Mouse (Mus musculus) gastrocnemius, postnatal 25 days (tissue): Measurements from ENCODE around the gene Wnt10b. TPM values are rescaled to one million over a fixed set of nuclear protein-coding genes. Genes with fewer than 3 reads are reported as not detected.
"Not testable (repeated sequence)": the region's sequence is repeated elsewhere in the genome, so short reads cannot be mapped to it uniquely, and the experiment has no call there.

Experiments
- DNase-seq: peaks from one replicate; pipeline ENCODE4 v3.0.0; 2022
- long read RNA-seq, 2 experiments: library from polyadenylated mRNA; stranded (forward); transcript quantifications; one replicate each; pipeline ENCODE4 v2.0.0; 2021
- total RNA-seq, 2 experiments: library from RNA; stranded (reverse); gene quantifications; 1 replicate in 1 of 2; 2 replicates in 1 of 2; pipeline ENCODE4 v1.2.3; 2021

Gene Wnt10b
- 1 to 10 TPM in 1 of 2 experiments, under 1 TPM in 1; 0.79 to 1.7 TPM for total RNA-seq
- long read RNA-seq, experiment 1, partial matches to known transcripts, result 1 of 1 reads
- long read RNA-seq, experiment 1, other reads (novel, unspliced or antisense), result 0 of 1 reads
- long read RNA-seq, experiment 2, partial matches to known transcripts, result 0 of 2 reads
- long read RNA-seq, experiment 2, other reads (novel, unspliced or antisense), result 2 of 2 reads

DNA sequence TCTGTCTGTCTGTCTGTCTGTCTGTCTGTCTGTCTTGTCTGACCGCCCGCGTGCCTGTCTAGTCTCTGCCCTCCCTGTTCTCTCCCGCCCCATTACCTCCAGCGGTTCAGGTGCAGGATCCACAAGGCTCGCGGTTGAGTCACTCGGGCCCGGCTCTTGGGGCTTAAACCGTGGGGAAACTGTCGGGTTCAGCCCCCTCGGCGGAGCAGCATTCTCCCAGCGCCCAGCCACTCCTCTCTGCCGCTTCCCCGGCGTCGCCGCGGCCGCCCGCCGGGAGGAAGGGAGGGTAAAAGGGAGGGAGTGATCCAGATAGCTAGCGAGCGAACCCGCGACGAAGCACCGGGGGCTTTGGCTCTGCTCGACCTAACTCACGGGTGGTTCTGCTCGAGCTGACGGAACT is at the start of gene Wnt10b:
Gene Wnt10b, minus strand, starts transcription at position 389 of the 400 bp plus-strand sequence.
- DNase-seq, result no peak

DNA sequence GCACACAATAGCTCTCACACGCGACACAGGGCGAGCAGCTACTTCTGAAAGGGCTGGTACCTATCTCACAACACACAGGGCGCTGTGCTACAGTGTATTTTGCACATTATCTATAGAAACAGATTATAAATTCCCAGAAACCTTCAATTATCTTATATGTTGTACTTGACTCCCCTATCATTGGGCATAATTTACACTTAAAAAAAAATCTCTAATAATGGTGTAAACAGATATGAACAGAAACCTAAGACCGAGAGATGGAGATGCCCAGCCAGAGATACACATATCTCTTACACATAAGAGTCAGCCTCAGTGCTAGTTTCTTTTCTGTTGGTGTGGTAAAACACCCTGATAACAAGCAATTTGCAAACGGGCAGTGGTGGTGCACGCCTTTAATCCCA is 49.7 kb upstream of the Wnt10b start:
- DNase-seq, result no peak

DNA sequence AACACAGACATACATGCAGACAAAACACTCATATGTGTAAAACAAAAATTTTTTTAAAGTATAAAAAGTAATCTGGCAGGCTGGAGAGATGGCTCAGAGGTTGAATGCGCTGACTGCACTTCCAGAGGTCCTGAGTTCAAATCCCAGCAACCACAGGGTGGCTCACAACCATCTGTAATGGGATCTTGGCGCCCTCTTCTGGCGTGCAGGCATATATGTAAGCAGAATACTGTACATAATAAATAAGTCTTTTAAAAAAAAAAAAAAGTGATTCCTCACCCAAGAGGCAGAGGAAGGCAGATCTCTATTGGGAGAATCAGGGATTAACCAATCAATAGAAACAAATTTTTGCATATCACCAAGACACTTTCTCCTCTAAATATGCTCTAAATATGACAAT is 45.5 kb upstream of the Wnt10b start:
- no peak for DNase-seq

DNA sequence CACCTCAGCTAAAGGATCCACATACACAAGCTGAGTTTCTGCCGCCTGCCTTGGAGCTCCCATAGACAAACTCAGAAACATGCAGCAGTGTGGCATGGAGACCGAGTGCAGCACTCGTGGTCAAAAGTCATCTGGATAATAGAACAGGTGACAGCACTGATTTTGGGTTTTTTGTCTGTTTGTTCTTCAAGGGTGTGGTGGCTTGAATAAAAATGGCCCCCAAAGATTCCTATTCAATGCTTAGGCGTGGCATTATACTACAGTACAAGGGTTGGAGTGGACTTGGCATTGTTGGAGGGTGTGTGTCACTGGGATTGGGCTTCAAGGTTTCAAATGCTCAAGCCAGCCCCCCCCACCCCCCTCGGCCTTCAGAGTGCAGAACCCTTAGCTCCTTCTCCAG is 44.2 kb upstream of the Wnt10b start:
- DNase-seq, result no peak

- DNase-seq, result no peak
Measured at GRCm38 (mm10) chr15:98821403-98821802, 43.5 kb upstream of the Wnt10b start.

GRCm38 (mm10) chr15:98820937-98821336 is 43.0 kb upstream of the Wnt10b start:
- DNase-seq, result no peak

GRCm38 (mm10) chr15:98818171-98818570 is 40.2 kb upstream of the Wnt10b start:
- no peak for DNase-seq

DNA sequence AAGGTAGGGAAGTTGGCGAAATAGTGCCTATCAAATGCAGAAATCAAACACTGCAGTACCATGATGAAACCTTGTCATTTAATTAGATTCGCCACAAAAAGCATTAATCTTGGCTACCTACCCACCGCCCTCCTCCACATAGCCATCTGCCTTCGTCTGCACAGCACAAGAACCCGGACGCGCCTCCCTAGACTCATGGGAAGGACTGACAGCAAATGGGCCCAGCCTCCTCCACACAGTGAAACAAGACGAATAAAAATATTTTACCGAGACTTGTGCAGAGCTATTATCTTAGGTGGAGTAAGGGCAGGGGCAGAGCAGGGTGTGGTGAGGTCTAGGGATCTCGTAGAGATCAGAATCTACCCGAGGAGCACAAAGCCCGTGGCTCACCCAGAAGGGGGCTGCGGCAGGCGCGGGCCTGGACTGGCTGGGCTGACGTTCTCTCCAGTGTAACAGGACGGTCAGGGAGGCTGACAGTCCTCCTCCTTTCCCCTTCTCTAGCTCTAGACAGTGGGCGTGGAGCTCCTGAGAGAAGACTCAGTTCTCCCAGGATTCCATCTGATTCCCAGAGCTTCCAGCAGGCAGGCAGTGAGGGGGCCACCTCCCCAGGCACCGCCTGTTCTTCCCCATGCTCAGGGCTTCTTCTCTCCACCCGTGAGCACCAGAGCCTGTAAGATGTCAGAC is 34.9 kb upstream of the Wnt10b start:
- no peak for DNase-seq

GRCm38 (mm10) chr15:98810212-98810611 is 32.3 kb upstream of the Wnt10b start:
- DNase-seq, result not testable (repeated sequence)

- no peak for DNase-seq
Measured at GRCm38 (mm10) chr15:98809390-98809789, 31.4 kb upstream of the Wnt10b start, which contains the start of gene Ddn. Gene Ddn (minus strand): TSS chr15:98809490.

- no peak for DNase-seq
Measured at GRCm38 (mm10) chr15:98808651-98809134, 30.7 kb upstream of the Wnt10b start.

GRCm38 (mm10) chr15:98807895-98808650 is 30.1 kb upstream of the Wnt10b start:
- no peak for DNase-seq

DNA sequence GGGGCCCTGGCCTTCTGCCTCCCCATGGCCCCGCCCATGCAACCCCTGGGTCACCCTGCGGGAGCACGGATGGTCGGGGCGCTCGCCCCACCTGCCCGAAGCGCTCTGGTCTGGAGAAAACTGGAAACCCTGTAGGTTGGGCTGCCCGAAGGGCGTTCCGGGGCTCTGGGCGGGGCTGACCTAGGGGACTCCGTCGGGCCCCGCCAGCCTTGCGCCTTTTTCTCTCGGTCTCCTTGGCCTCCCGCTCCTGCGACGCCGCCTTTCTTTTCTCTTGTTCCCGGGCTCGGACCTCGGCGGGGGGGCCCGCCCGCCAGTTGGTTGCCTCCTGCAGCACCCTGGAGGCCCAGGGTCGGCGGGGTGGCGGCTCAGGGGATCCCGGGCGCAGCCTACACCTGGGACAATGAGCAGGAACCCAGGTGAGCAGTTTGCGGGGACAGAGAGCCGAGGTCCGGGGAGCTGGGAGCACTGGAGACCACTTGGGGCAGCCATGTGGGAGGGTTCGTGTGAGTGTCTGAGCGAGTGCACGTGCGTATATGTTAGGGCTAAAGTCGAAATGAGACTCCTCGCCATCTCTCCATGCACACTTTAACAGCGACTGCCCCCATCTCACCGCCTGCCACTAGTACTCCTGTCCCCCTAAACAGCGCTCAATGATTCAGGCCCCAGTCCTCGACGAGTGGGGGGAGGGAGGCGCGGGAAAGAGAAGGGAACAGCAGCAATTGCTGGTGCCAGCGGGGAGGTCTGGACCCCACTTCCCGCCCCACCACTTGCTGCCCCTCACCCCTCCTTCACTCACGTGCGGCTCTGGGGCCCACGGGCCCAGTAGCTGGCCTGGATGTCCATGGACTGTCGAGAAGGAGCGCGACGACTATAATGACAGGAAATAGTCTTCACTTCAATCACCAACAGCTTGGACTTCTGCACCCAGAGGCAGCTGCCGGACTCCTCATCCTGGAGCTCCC is 29.1 kb upstream of the Wnt10b start:
- no peak for DNase-seq

DNA sequence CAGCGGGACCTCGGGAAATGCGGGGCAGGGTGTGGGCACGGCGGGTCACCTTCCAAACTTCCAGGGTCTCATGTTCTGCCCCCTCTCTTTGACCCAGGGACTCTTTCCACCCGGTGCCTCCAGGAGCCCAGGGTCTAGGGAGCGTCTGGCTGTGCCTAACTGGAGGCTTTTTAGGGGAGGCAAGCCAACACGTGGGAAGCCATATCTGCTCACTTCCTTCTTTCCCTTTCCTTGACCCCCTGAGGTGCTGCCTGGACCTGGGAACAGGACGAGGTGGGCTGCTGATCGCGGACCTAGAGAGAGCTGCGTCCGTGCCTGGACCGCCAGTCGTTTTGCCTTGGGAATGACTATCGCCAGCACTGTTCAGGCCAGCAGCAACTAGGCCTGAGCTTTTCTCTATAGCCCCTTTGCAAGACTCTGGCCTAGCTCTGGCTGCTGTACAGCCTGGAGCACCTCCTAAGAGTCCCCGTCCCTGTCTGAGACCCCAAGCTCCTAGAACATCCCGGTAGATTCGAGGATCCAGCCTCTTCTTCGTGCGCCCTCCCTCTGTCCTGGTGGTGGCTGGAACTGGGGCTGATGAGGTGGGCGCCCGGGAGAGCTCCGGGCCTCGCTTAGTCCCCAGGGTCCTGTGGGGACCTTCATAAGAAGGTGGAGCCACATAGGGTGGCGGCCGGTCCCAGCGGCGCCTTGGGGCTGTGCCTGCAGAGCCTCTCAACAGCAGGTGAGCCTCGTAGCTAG is 28.3 kb upstream of the Wnt10b start:
- no peak for DNase-seq

GRCm38 (mm10) chr15:98805324-98806040 is 27.5 kb upstream of the Wnt10b start:
- DNase-seq, result peak; percentile 51

DNA sequence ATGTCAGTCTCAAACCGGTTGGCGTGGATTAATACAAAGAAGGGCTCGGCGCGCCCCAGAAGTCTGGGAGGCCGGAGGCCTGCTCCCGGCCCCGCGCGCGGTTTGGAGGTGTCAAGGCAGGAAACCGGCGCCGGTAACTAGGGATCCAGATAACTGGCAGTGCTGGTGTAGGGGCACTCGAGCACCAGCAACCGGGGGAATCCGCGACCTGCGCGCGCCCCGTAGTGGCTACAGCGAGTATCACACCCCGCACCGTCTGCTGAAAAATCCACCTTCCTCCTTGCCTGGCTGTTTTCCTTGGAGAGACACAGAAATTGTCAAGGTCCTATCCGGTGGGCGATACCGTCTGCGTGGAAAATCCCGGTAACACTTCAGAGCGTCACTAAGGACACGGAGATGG is 26.1 kb upstream of the Wnt10b start:
- DNase-seq, result peak; percentile 54

DNA sequence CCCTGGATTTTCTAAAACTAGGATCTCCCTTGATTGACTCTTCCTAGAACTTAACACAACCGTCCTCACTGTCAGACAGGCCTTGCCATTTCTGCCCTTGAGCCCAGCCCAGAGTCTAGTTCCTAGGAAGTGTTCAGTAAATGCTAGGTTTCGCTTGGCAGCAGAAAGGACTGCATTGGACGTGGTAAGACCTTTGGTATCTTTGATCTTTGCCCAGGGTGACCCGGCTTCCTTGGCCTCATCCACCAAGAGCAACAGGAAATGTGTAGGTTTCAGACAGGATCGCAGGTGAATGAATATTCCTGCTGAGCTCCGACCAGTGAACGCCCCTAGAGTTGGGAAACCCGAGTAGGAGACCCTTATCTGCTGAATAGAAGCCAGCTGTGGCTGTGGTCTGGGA is 25.0 kb upstream of the Wnt10b start:
- no peak for DNase-seq

GRCm38 (mm10) chr15:98799396-98799795 is 21.4 kb upstream of the Wnt10b start:
- DNase-seq, result peak; percentile 44

GRCm38 (mm10) chr15:98798903-98799302 is 21.0 kb upstream of the Wnt10b start:
- no peak for DNase-seq

- no peak for DNase-seq
Measured at GRCm38 (mm10) chr15:98797835-98798492, 20.0 kb upstream of the Wnt10b start.
